Mouse (Mus musculus): ENCODE measurements around the gene Nup133. TPM values are rescaled to one million over a fixed set of nuclear protein-coding genes. Genes with fewer than 3 reads are reported as not detected.

Gene Nup133
- 17.2 TPM for polyA plus RNA-seq (2015; fragmentation: Illumina TruSeq; extraction: RNeasy Lipid Tissue Mini Kit (QIAGEN cat#74804); ENCODE audit: low read depth, low replicate concordance)

DNA sequence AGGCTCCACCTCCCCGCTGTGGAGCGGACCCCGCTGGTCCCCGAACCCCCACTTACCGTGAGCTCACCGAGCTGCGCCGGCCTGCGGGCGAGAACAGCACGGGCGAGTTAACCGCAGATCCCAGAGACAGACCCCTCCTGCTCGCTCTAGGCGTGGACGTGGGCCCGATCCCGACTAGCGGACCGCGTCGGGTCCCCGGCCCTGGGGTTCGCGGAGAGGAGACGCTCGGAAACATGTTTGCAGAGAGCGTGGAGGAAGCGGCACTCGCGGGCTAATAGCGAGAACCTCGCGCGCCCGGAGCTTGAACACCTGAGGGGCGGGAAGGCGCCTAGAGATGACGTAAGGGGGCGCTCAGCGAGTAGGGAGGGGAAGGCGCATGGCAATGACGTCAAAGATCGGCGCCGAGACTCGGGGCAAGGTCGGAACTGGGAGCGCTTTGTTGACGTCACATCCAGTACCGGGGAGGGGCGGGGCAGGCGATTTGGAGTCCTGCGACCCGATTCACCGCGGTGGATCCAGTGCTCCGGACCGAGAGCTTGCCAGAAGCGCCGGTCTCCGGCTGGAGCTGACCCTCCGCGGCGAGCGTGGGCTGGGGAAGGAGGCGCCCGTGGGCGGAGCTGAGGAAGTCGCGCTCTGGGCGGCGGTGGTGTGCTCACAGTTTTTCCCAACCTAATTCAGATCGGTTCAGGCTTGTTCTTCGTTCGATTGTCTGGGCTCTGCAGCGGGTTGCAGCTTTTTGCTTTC lies at the start of gene Nup133:
Nup133 (minus strand) TSS at position 324 of the 744 bp plus-strand sequence.

DNA sequence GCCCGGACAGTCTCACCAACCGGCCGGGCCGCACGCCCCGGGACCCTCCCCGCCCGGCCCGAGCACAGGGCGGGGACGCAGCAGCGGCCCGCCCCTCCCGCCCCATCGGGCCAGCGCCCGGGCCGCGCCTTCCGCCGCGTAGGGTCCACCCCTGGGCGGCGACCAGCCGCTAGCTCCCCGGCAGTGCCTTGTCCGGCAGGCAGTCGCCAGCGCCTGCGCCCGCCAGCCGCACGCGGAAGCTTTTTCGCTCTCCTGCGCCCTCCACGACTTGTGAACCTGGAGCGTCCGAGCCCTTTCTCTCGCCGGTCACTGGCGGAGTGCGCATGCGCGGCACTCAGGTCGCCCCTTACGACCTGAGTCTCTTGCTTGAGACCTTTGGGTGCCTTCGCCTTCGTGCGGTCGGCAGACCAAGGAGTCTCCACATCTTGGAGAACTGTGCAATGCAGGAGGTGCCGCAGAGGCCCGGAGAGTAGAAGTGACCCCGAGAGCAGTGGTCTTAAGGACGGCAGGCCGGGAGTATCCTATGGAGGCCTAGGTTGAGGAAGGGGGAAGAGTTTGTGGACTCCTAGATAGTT lies 33.8 kb upstream of the Nup133 start, which contains the start of gene Abcb10:
Abcb10 (minus strand) TSS at position 297 of the 575 bp plus-strand sequence.

DNA sequence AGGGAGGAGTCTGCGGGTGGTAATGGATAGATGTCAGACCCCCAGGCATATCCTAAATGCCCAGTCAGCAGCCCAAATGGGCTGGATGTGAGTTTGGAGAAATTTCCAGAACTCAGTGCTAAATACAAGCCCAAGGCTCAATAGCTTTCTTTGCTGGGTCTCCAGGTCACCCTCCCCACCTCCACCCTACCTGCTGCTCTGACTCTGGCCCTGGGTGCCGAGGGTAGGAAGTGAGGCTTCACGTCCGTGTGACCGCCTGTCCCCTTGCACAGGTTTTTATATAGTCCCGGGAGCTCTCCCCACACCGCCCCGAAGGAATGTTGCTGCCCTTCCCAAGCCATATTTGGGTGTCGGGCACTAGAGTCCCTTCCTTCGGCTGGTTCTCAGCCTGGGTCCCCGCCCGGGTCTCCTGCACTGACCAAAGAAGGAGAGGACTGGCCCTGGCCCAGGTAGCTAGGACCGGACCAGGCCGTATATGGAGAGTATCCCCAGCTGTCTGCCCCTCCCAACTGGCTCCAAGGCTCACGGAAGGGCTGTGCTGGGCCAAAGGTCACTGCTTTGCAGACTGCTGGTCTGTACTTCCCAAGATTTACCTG lies 54.5 kb downstream of the Nup133 start, which contains the start of gene Acta1:
Acta1 (minus strand) TSS at position 250 of the 596 bp plus-strand sequence.

DNA sequence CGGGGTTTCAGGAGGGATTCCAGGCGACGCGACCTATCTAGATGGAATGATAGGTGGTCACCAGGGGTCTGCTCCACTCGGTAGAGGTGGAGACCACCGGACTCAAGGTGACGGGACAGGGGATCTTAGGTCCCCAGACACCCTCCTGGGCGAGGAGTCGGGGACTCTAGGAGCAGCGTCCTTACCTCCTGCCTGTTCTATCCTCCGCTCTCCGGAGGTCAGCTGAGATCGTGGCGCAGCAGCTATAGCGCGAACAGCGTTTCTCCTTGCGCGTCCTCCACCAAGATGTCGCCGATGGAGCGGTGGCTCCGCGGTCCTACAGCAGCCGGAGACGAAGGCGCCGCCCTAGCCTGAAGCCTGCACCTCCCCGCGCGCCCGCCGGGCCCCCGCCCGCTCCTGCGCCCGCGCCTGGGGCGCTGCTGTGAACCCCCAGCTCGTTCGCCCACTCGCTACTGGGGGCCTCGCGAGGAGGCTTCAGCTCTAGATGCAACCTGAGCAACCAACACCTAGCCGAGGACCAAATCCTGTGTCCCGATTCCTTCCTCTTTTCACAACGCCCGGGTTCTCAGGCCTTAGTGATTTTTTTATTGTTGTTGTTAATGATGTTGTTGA lies 89.3 kb downstream of the Nup133 start, which contains the start of gene Ccsap:
Ccsap (minus strand) TSS at position 562 of the 612 bp plus-strand sequence.

Other genes starting within 250 kb of the Nup133 start
- gene Rab4a, start 143.3 kb downstream of the Nup133 start, polyA plus RNA-seq (2015; fragmentation: Illumina TruSeq; extraction: RNeasy Lipid Tissue Mini Kit (QIAGEN cat#74804); ENCODE audit: low read depth, low replicate concordance) = 54.3 TPM
- 45.1 TPM for gene Ccsap, start 89.1 kb downstream of the Nup133 start, polyA plus RNA-seq (2015; fragmentation: Illumina TruSeq; extraction: RNeasy Lipid Tissue Mini Kit (QIAGEN cat#74804); ENCODE audit: low read depth, low replicate concordance)
- 13.8 TPM for gene Acta1, start 54.5 kb downstream of the Nup133 start, polyA plus RNA-seq (2015; fragmentation: Illumina TruSeq; extraction: RNeasy Lipid Tissue Mini Kit (QIAGEN cat#74804); ENCODE audit: low read depth, low replicate concordance)
- 16.9 TPM for gene Abcb10, start 33.9 kb upstream of the Nup133 start, polyA plus RNA-seq (2015; fragmentation: Illumina TruSeq; extraction: RNeasy Lipid Tissue Mini Kit (QIAGEN cat#74804); ENCODE audit: low read depth, low replicate concordance)
- 16.1 TPM for gene Taf5l, start 72.1 kb upstream of the Nup133 start, polyA plus RNA-seq (2015; fragmentation: Illumina TruSeq; extraction: RNeasy Lipid Tissue Mini Kit (QIAGEN cat#74804); ENCODE audit: low read depth, low replicate concordance)
- 6.0 TPM for gene Urb2, start 72.2 kb upstream of the Nup133 start, polyA plus RNA-seq (2015; fragmentation: Illumina TruSeq; extraction: RNeasy Lipid Tissue Mini Kit (QIAGEN cat#74804); ENCODE audit: low read depth, low replicate concordance)

All from brain, adult 10 weeks (tissue).